Mouse (Mus musculus): Measurements from ENCODE around the gene Abraxas1.

Abraxas1 gene

DNA sequence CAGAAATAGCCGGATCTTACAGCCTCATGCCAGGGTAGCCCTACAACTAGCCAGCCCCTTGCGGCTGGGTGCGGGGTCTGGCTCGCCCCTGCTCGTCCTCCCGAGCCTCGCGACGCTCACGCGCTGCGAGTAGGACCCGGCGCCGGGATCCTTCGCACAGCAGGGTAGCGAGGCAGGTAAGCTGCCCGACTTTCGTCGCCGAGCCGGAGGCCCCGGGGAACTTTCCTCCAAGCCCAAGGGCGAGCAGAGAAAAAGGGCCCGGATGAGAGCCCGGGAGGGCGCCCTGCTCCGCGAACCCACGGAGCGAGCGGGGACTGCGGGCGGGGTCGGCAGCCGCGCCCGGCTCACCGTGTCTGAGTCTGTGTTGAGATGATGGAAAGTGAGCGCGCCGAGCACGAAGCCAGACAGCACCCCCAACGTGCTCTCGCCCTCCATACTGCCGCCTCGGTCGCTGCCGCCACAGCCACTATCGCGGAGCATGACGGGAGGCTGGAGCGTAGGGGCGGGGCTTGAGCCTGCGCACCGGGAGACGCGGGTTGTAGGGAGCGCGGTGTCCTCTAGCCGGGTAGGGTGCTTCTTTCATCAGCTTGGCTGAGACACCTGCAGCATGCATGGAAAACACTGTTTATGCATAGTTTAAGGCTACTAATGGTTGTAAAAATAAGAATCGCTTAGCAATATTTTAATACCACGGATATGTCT is at the start of gene Abraxas1:
TSS of gene Abraxas1 (minus strand) at position 483 of the 702 bp plus-strand sequence.
- DNase-seq (ENCODE audit: low spot score in 2 of 2) = peak; percentile 86 to 93

DNA sequence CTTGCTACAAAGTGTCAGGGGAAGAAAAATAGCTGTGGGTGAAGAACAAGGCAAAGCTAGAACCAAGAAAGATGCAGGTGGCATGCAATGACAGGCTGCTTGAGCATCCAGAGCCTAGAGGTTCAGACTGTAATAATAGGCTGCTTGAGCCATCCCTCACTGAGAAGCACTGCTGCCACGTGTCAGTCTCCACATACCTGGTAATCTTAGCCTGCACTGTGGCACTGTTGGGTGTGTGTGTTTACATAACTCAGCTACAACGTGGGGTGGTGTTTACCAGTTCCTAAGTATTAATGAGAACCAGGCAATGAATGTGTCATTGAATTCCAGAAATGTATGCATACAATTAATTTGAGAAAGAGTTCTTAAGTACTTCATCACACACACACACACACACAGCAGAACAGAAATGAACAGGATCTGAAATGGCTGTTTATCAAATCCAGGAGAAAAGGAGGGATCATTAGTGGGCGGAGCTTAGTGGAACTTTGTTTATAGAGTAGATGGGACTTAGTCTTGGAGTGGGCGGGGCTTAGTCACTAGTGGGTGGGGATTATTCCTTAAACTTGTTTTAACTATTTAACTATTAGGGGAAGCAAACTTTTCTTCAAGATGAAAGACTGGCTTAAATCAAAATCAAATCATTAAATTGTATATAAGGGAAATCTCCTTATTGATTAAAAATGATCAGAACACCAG is 48.6 kb upstream of the Abraxas1 start:
- no peak for DNase-seq (ENCODE audit: low spot score in 2 of 2)

- no peak for DNase-seq (ENCODE audit: low spot score in 2 of 2)
Observed at GRCm38 (mm10) chr5:100866183-100866582, 45.4 kb upstream of the Abraxas1 start.

- DNase-seq (ENCODE audit: low spot score in 2 of 2) = no peak
Observed at GRCm38 (mm10) chr5:100864438-100864837, 43.7 kb upstream of the Abraxas1 start.

GRCm38 (mm10) chr5:100863091-100863490 is 42.3 kb upstream of the Abraxas1 start:
- no peak for DNase-seq (ENCODE audit: low spot score in 2 of 2)

GRCm38 (mm10) chr5:100861811-100862210 is 41.0 kb upstream of the Abraxas1 start:
- DNase-seq (ENCODE audit: low spot score in 2 of 2) = no peak

- DNase-seq (ENCODE audit: low spot score in 2 of 2) = no peak
Observed at GRCm38 (mm10) chr5:100861140-100861539, 40.4 kb upstream of the Abraxas1 start.

DNA sequence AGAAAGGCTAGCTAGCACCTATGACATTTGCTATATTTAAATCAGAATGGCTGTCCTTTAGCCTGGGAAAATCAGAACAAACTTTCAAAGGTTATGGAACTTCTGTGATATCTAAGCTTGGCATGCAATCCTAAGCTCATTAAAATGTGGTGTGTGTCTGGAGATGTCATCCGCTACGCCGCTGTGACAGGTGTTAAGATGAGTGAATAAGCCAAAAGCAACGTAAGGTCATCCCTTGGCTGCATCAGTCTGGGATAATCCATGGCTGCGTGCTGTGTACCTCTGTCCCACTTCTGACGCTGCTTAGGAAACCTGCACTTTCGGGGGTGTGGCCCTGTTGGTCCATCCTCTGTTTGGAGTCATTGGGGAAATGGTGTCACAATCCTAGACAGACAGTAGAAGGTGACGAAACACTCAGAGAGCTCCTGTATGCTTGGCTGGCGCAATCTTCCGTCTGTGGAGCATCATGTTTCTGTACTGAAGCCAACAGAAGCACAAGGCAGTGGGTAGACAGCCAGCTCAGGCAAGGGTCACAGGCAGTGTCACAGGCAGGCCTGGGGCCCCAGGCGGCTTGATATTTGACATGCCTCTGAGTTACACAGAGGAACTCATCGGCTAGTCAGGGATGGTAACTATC is 39.8 kb upstream of the Abraxas1 start:
- DNase-seq (ENCODE audit: low spot score in 2 of 2) = no peak

DNA sequence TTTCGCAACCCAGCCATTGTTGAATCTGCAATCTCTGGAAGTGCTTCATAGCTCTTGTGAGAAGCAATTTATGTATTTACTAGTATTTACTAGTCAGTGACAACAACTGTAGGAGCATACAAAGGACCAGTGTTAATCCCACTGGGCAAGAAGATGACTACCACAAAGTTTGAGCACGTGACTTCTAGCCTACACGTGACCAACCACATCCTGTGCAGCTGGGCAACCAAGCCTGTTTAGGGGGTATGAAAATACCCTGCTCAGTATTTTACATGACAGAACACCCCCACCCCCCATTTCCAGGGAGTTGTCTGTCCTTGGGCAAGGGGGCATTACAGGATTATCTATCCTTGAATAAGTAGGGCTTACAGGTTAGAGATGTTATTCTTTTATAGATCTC is 35.8 kb upstream of the Abraxas1 start:
- DNase-seq (ENCODE audit: low spot score in 2 of 2) = peak in 1 of 2 experiments; percentile 59

- DNase-seq (ENCODE audit: low spot score in 2 of 2) = no peak
Observed at GRCm38 (mm10) chr5:100853963-100854362, 33.2 kb upstream of the Abraxas1 start.

DNA sequence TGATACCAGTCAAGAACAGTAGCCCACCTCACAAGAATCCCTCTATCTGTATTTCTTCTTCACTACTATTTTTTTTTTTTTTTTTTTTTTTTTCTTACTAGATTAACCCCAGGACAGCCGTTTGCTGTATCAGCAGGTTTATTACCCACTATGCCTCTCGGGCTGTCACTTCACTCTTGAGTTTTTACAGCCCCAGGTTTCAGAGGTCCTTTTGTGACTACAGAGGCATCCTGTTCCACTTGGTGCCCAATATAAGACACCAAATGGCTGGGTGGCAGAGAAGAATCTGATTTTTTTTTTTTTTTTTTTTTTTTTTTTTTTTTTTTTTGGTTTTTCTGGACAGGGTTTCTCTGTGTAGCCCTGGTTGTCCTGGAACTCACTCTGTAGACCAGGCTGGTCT is 26.4 kb upstream of the Abraxas1 start:
- DNase-seq (ENCODE audit: low spot score in 2 of 2) = no peak

DNA sequence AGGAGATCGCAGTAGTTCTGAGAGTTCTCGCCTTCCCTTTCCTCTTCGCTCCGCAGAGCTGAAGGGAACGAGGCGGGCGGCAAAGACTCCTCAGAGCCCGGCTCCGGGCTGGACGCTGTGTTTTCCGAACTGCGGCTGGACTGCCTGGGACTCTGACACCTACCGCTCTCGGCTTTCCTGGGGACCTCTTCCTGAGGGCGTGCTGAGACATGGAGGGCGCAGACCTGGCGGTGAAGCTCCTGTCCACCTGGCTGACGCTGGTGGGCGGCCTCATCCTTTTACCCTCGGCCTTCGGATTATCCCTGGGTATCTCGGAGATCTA is 25.8 kb upstream of the Abraxas1 start:
- no peak for DNase-seq (ENCODE audit: low spot score in 2 of 2)

- DNase-seq (ENCODE audit: low spot score in 2 of 2) = peak; percentile 47 to 70
Observed at GRCm38 (mm10) chr5:100845848-100846598, 25.3 kb upstream of the Abraxas1 start.

DNA sequence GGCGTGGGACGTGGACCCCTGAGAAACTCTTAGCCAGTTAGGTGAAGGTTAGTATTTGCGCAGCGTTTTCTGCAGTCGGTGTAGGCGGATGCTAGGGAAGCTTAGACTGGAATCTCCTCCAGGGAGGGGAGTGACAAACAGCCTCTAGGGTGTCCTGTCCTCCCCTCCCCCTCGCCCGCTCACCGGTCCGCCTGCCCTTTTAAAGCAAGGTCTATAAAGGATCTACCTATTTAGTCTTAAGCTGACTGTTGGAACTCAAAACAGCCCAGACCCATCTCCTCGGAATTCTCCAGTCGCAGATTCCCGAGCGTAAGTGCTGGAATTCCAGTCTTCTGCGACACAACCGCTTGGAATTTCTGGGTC is 24.7 kb upstream of the Abraxas1 start, which contains the start of gene Gpat3:
TSS of gene Gpat3 (plus strand) at position 229 of the 363 bp plus-strand sequence.
- peak in 1 of 2 experiments; percentile 42 for DNase-seq (ENCODE audit: low spot score in 2 of 2)

GRCm38 (mm10) chr5:100844485-100844884 is 23.7 kb upstream of the Abraxas1 start:
- no peak for DNase-seq (ENCODE audit: low spot score in 2 of 2)

DNA sequence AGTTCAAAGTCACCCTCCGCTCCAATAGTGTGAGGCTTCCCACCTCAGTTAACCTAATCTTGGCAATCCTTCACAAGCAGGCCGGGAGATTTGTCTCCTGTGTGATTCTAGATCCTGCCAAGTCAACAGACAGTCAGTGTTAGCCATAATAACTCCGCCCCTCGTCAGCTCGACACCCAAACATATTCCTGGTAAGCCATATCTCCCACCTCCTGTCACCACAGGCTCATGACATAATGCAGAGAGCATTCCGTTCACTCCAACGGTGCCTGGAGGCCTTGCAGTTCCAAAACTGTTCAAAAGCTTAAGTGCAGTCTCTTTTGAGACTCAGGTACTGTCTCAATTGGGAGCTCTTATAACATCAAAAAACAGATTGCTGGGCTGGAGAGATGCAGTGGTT is 17.1 kb upstream of the Abraxas1 start:
- DNase-seq (ENCODE audit: low spot score in 2 of 2) = no peak

- DNase-seq (ENCODE audit: low spot score in 2 of 2) = no peak
Observed at GRCm38 (mm10) chr5:100835862-100836538, 15.2 kb upstream of the Abraxas1 start.

GRCm38 (mm10) chr5:100833841-100834240 is 13.1 kb upstream of the Abraxas1 start:
- DNase-seq (ENCODE audit: low spot score in 2 of 2) = no peak

- DNase-seq (ENCODE audit: low spot score in 2 of 2) = no peak
Observed at GRCm38 (mm10) chr5:100832680-100833079, 11.9 kb upstream of the Abraxas1 start.

DNA sequence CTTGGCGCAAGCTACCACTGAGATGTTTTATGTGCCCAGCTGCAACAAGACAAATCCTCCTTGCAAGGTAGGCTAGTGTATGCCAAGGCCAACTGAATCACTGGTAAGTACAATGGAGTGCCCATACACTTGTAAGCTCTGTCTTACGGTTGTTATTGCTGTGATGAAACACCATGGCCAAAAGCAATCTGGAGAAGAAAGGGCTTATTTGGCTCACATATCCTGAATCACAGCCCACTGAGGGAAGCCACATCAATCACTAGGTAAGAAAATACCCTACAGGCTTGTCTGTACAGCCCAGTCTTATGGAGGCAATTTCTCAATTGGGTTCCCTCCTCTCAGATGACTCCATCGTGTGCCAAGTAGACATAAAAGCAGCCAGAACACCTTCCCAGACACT is 7.9 kb upstream of the Abraxas1 start:
- no peak for DNase-seq (ENCODE audit: low spot score in 2 of 2)

- DNase-seq (ENCODE audit: low spot score in 2 of 2) = no peak
Observed at GRCm38 (mm10) chr5:100826531-100826930, 5.8 kb upstream of the Abraxas1 start.

GRCm38 (mm10) chr5:100825975-100826374 is 5.2 kb upstream of the Abraxas1 start:
- no peak for DNase-seq (ENCODE audit: low spot score in 2 of 2)
